Mouse (Mus musculus) adrenal gland, postnatal 25 days (tissue): ENCODE data around the gene Ttc7. TPM values are rescaled to one million over a fixed set of nuclear protein-coding genes. Genes with fewer than 3 reads are reported as not detected.

Experiments
- DNase-seq: peaks from one replicate; pipeline ENCODE4 v3.0.0; 2021; ENCODE audit warnings: mixed read lengths
- total RNA-seq: library from RNA; stranded (reverse); gene quantifications from 2 replicates; pipeline ENCODE4 v1.2.3, GENCODE M21; 2021

Gene Ttc7
- total RNA-seq, 1 experiment from 2014 or later: 12.3 TPM

DNA sequence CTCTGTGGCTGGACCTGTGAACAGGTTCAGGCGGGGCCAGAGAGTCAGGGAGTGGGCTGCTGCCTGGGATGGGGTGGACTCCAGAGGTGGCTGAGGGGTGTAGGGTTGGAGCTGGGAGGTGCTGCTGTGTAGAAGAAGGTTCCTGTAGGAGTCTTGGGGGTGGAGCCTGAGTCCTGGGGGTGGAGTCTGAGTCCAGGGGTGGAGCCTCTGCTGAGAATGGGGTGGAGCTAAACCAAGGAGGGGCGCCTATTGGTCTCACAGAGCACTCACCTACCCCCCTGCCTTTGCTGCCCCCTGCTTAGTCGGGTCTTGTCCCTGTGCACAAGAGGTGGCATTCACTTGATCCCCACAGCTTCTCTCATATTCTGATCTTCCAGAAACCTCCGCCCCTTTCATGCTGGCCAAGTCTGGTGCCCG, 31.9 kb downstream of the Ttc7 start:
- peak; percentile 43 for DNase-seq

DNA sequence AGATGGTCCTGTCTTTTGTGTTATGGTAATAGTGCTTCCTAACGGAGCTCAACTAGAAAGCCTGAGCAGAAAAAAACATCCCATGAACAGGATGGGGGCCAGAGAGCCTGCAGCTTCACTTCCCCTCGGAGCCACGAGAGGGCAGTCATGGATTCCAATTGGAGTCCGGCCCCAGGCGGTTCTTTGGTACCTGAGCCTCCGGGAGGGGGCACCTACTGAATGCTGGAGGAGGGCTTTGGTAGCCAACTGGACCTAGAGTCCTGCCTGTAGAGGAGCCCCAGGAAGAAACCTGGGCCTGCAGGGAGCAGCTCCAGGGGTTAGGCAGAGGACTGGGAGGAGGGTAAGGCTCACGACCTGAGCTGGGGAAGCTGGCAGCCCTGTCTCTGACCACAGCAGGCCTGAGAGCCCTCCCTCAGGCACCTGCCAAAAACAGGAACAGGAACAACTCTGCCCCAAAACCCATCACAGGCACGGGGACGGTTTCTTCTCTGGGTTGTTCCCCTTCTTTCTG, 32.4 kb downstream of the Ttc7 start:
- DNase-seq: peak; percentile 92

DNA sequence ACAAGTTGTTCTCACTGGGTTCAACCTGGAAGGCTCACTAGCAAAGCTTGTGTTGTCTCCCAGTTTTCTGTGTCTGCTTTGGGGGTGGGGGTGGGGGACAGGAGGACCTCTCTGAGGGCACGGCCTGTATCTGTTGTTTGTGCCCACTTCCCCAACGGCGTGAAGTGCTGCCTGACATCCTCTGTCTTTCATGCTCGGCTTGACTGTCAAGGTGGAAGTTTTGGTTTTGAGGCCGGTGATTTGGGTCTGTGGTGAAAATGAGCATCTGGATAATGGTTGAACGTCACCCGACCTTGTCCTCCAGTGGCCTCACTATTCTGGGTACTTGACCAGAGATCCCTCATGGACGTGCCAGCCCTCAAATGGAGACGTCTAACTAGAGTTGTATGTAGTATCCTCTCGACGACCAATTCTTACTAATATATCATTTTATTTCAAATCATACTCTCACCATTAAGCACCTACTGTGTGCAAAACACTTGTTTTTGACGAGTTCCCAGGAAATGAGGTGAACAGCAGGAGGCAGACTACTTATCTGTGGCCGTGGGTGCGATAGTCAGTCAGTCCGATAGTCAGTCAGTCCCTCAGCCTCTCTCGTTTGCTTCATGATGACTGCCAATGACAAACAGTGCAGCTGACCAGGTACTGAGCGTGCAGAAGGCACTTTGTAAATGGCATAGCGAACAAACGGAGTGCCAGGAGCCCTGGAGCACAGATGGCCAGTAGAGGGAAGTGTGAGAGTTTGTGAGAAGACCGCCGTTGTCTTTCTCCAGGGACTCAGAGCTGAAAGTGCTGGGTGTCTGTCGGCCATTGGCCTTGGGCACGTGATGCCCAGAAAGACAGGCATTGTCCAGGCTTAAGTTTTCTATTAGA, 33.4 kb downstream of the Ttc7 start:
- DNase-seq: no peak

DNA sequence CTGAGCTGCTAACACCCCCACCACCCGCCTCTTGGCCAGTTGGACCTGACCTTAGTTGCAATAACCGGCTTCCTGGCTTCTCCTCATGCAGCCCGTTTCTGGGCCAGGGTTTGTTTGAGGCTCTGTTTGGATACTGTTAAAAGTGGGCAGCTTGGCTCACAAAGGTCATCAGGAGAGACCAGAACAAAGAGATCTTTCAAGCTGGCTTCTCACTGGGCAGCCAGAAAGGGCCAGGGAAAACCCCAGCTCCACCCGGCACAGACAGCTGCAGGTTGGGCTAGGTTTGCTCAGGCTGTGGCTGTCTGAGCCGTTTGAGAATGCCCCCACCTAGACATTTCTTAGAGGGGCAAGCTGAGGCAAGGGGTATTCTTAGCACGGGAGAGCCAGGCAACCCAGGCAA, 34.6 kb downstream of the Ttc7 start:
- DNase-seq: no peak

DNA sequence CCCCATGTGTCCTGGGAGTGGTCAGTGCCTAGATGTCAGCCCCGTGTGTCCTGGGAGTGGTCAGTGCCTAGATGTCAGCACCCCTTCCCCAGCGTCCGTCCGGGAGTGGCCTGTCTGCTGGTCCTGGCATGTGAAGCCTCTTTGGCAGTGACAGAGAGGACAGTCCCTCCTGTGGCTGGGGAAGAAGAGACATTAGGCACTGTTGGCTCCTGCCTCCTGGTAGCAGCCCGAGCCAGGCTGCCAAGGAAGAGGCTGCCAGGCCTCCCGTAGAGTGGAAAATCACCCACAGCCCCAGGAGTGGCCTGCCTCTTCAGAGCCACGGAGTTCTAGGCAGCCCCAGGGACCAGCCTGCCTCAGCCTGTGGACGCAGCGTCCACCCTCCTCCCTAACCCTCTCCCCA, 35.3 kb downstream of the Ttc7 start:
- DNase-seq: no peak

DNA sequence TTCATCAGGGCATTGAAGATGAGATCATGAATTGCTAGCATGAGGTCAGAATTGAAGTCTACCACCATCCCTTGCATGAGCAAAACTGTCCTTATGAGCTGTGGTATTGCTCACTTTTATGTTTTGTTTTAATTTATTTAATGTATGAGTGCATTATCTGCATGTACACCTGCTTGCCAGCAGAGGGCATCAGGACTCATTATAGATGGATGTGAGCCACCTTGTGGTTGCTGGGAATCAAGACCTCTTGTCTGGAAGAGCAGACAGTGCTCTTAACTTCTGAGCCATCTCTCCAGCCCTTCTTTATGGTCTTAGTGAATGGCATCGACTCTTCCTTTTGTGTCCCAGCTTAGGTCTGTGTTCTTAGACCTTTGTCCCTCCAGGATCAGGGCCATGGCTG, 39.0 kb downstream of the Ttc7 start:
- no peak for DNase-seq

DNA sequence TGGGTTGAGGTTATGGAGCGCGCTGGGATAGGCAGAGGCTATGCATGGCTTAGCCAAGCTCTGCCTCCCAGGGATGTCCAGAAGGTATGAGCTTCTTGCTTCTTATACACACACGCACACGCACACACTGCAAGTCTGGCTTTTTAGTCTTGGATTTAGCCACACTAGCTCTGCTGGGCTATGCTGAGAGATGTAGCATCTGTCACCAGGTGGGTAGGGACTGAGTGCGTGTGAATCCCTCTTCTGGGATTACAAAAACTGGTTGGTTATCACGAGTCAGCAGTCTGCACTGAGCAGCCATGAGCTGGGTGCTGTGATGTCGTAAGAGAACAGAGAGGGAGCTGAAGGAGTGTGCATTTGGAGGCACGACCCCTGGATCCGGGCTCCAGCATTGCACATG, 40.5 kb downstream of the Ttc7 start:
- no peak for DNase-seq

DNA sequence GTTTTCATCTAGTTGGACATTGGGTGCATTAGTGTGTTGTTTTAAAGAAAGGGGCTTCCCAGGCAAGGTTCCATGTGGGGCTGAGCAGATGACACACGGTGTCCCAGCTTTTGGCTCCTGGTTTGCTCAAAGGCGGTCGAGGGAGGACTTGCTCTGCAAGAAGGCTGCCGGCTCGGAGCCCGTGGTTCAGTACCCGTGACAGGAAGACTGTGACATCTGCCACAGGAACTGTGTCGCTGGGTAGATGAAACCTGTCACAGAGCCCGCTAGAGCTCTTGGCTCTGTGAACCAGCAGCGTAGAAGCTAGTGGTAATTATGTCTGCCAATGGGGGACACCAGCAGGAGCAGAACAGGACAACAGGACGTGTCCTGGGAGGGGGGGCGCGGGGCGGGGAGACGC, 42.8 kb downstream of the Ttc7 start:
- no peak for DNase-seq

DNA sequence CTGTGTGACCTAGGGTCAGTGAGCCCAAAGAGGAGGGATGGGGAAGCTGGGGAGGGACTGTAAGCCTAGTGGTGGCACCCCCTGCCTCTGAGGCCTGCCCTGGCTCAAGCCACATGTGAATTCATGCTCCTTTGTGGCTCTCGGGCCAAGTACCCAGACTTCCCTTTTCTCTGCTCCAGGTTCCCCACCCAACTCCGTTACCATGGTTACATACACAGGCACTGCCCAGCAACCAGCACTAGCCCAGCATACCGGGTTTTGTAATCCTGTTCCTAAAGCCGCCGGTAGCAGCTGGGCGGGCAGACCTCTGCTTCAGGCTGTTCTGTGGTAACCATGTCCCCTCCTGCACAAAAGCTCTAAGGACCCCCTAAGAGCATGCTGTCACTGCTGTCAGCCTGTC, 44.3 kb downstream of the Ttc7 start:
- no peak for DNase-seq

DNA sequence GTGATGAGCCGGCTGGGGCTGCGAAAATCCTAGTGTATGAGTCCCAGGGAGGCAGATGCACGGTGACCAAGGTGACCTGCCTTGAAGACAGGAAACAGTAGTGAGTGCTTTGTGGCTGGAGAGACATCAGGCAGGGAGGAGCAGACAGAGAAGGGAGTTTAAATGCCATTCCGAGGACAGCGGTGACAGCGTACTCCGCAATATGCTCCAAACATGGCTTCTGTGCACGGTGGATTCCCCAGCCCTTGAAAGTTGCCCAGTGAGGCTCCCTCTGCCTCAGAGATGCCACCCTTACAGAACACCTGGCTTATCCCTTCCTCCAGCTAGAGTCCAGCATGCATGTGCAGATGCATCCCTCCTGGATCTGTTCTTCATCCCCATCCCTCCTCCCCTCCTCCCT, 45.0 kb downstream of the Ttc7 start:
- no peak for DNase-seq

DNA sequence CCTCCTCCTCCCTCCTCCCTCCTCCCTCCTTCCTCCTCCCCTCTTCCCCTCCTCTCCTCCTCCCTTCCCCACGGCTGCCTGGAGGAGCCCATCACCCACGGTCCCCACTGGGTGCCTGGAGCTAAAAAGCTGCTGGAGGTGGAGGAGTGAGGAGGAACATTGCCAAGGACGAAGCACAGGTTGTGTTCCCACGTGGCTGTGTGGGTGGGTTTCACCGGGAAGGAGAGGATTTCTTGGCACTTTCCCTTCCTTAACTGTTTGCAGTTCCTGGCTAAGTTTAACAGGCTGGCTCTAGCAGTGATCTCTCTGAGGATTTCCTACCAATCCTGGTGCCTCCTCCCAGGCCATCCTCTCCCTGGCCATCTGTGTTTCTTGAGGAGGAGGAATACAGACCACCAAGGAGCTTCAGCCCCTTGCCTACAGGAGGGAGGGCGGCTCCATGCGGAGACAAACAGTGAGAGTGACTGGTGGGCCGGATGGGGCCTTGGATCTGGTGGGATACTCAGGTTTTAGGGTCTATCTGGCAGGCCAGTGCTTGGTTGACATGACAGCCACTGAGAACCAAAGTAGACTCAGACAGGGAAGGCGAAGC, 45.6 kb downstream of the Ttc7 start:
- DNase-seq: no peak

DNA sequence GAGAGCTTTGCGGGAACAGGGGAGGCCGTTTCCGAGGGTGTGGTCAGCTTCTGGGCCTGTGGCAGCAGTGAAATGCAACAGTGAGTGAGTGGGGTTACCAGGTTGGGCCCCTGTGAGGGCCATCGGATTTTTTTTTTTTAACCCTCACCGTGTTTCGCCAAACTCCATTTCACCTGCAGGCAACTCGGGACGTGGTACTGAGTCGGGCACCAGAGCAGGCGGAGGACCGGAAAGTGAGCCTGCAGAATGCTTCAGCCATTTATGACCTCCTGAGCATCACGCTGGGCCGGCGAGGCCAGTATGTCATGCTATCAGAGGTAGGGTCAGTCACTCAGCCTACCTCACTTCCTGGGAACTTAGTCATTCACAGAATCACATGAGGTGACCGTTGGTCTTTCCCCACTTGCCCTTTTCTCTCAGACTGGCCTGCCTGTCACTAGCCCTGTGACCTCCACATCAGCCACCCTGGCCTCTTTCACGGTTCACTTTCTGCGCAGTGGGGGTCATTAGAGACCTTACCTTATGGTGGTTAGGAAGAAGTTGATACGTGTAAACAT, 46.5 kb downstream of the Ttc7 start:
- DNase-seq: no peak

DNA sequence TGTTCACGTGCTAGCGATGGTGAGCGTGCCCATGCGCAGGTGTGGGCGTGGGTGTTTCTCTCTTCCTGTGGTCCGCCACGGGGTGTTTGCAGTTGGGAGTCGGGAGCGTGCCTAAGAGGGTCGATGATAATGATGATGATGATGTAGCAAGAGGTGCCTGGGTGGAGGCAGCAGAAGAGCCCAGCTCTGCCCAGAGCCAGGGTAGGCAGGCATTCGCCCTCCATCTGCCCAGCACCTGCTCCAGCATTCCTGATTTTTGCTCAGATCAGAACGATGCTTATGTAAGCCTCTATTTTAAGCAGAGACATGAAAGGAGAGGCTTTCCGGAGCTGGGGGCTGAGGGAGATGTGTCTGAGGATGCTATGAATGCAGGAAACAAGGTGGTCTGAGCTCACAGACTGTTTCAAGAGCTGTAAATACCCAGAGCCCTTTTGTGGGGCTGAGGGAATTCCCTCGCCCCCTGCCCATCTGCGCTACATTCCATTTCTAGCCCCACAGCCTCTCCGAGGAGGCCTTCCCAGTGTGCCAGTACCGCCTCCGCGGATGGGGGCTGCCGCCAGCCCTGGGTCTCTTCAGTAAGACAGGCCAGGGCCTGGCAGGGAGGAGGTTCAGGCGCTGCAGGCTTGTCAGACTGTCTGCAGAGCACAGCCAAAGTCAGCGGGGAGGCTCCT, 47.7 kb downstream of the Ttc7 start:
- no peak for DNase-seq

DNA sequence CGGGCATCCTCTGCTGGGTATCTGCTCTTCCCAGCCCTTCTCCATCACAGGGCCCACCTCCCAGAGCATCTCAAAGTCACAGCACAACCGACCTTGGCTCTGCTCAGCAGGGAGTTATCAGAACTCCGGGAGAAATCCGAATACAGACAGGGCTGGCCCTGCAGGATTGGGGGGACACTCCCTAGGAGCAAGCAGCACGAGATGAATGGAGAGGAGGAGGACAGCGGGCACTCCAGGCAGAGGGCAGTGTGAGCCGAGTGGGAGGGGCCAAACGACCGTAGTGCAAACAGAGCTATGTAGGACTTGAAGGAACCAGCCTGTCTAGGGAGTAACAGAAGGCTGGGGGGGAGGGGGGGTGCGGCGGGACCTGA, 48.2 kb downstream of the Ttc7 start:
- DNase-seq: no peak

DNA sequence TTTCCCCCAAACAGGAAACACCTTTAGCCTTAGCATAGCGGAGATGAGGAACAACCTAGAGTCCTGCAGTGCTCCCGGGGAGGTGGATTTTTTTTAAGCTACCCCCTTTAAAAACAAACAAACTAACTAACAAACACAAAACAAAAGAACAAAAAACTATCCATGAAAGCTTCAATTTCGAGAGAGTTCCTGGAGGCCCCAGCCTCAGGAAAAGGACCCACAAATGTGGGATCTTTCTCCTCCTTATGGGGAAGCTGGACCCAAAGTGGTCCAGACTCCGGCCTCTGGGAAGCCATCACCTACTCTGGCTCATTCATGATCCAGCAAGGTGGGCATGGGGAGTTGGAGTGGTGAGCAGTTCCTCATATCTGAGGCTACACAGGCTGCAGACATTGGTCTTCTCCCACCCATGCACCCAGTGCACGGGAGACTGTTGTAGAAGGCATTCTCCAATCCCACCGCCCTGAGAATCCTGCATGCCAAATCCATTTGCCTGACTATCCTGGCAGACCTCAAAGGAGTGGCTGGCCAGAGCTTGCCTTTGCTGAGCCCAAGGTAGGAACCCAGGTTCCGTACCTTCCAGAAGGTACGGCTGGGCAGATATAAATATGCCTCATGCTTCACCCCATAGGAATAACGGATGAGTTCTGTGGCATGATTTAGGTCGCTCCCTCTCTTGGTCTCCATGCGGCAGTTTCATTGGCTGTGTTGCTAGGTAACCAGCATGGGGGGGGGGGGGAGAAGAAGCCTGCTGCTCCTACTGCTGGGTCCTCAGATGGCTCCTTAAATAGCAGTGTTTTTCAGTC, 48.9 kb downstream of the Ttc7 start:
- DNase-seq: no peak

DNA sequence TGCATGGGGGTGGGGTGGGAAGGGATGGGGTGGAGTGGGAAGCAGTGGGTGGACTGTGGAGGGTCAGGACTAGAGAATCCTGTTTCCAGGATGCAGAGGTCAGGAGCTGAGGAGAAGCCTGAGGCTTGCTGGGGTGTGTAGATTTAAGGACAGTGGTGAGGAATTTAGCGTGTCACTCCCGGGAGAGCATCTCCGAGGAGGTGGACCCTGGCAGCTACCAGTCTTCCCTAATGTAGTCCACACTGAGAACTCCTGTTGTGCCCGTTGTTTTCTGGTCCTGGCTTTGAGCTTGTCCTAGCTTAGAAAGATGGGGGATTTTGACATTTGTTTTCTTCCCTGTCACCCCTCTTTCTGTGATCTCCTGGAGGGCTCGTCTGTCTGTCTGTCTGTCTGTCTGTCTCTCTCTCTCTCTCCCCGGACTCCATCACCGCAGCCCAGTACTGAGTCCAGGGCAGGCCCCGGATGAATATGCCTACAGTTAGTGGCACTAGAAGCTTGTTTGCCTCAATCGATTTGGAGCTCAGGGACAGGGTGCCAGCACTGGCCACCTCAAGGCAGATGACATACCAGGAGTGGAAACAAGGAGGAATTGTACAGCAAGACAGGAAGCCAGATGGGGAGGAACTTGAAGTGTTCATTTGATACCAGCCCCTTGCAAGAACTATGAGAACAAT, 49.6 kb downstream of the Ttc7 start:
- DNase-seq: no peak

DNA sequence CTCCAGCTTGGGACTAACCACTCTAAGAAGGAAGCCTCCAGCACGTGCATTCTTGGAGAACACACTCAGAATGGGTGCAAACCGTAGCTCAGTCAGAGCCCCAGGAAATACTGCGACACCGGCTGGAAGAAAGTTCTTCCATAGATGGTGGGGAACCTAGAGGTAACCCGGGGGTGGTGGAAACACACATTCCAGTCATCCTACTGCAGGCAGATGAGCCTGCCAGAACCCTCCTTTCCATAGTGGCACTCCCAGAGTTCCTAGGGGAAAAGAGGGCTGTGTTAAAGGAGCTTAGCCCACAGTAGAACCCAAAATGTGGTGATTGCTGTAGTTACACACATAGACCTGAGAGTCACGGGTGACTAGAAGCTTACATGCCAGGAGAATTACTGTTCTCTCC, 50.2 kb downstream of the Ttc7 start:
- no peak for DNase-seq

DNA sequence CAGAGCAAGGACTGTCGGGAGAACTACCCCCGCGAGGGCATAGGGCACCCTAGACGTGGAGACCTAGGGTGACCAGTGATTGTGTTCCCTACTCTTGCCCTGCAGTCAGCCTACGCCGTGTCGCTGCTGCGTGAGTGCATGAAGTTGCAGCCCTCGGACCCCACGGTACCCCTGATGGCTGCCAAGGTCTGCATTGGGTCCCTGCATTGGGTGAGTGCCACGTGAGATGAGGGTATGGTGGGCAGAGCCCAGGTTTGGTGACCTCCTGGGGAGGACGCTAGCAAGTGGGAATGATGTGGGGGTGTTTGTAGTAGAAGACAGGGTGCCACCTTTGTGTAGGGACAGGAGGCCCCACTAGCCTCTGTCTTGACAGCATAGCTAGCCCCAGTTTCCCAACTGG, 51.5 kb downstream of the Ttc7 start:
- no peak for DNase-seq

DNA sequence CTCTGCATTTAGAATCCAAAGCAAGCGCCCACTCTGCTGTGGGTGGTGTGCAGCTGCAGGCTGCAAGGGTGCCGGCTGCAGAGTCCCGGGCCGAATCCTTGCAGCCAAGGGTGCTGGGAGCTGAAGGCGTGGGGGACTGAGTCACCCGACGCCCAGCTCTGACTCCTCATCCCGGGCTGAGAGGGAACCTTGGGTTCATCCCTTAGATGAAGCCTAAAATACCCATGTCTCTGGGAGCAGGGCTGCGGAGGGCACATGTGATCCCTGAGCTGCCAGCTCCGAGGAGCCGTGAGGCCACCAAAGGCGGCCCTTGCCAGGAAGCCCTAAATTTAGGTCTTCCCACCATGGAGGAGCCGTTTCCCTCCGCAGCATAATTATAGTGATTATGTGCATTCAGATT, 52.5 kb downstream of the Ttc7 start:
- no peak for DNase-seq

DNA sequence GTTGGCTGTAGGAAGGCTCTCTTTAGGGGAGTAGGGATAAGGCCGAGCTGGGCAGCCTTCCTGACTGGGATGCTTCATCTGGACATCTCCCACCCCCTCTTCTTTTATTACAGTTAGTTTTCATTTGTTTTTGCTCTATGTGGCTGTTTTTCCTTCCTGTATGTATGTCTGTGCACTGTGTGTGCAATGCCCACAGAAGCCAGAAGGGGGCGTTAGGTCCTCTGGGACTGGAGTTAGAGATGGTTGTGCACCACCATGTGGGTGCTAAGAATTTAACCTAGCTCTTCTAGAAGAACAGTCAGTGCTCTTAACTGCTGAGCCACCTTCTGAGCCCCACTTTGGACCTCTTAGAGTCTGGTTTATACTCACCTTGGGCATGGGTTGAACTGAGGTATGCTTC, 53.0 kb downstream of the Ttc7 start:
- DNase-seq: no peak

DNA sequence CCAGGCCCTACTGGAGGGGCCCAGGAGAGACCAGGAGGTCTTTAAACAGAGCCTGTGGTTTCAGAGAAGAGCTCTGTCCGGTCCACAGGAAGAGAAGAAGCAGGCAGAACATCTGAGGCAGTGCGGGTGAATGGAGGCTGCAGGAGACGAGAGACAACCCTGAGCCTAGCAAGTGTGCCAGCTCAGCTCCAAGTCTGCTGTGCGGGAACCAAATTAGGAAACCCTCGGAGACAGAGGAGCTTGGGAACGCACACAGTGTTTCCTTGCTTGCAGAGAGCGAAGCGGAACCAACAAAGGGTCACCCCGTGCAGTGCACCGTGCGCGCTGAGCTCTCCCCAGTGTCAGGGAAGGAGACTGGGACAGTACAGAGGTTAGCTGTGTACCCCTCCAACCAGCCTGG, 54.2 kb downstream of the Ttc7 start:
- no peak for DNase-seq

DNA sequence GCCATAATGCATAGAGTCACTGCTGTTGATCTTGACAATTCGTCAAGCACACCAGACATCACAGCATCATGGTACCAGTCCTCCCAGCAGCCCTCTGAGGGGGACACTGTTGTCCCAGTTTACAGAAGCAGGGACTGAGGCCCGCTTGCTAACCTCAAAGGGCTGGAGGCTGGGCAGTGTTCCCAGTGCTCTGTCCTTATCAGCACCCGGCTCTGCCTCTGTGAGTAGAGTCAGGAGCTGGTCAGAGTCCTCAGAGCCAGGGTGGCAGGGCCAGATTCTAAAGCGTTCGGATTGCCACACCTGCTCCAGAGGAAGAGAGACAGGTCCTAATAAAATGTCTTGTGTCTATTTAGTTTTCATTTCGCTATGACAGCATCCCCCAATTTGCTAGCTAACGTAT, 55.0 kb downstream of the Ttc7 start:
- DNase-seq: no peak
